Mouse (Mus musculus) embryo, embryonic 11.5 days (tissue): ENCODE measurements around the gene Por.

Experiments used
- DNase-seq: peaks from one replicate; pipeline ENCODE4 v3.0.0-alpha.2; 2012; ENCODE audit warnings: low read depth, low spot score

Gene Por

GRCm38 (mm10) chr5:135669741-135670275, at the start of gene Por:
Gene Por, plus strand, starts transcription at chr5:135670033.
- no peak for DNase-seq

DNA sequence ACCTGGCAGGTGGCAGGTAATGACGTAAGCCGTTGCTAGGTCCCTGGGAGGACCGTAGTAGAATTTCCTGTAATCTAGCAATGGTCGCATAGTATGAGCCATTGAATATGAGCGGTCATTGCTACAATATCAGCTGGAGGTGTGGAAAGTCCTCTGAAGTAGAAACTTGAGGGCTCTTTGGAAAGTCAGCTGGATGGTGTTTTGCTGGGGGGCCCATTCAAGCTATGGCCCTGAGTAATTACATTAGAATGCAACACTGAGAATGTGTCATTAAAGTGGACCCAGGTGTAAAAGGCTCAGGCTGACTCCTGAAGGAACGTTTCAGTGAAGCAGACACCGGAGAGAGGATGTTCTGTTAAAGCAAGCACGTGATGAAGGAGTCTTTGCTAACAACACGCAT, 49.3 kb upstream of the Por start:
- DNase-seq, result no peak

DNA sequence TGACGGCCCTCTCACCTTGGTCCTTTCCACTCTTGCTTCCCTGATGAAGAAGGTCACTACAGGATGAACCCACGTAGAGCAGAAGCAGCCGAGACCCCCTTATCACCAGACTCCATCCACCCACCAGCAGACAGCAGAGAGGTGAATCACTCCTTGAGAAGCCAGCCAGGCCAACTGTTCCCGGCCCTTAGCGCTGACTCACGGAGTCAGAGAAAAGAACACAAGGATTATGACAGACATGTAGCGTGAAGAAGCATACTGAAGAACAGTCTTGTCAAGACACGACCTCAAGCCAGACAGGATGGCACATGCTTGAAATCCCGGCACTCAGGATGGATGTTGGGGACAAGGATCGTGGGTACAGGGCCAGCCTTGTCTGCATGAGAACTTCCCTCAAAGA, 48.1 kb upstream of the Por start:
- DNase-seq, result no peak

- DNase-seq, result no peak
Observed at GRCm38 (mm10) chr5:135623006-135623563, 46.7 kb upstream of the Por start.

DNA sequence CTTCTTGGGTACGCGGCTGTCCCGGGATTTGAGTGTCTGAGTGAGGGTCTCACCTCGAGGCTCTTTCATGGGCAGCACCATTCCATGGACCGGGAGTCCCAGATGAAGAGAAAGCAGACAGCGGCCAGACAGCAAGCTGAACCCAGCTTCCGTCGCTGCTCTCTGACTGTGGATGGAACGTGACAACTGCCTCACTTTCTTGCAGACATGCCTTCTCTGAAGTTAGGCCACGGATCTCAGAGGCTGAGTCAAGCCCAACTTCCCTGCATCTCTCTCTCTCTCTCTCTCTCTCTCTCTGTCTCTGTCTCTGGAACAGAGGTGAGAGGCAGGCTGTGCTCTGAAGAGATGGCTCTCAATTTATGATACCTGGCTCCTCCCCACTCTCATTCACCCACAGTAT, 40.9 kb upstream of the Por start:
- no peak for DNase-seq

DNA sequence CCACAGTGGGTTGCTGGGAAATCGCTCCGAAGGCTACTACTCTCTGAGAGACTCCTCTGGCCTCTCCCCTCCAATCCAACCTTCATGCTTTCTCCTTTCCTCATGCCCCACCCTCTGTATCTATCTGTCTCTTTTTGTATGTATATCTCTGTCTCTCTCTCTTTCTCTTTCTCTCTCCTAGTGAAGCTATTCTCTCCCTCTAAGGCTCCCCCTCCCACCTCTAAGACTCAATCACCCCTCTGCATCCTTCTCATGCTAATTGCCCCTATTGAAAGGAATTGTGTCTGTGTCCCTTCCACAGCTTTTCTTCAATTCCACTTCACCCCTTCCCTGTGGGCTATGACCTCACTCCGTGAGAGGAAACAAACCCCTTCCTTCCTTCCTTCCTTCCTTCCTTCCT, 40.4 kb upstream of the Por start:
- no peak for DNase-seq

GRCm38 (mm10) chr5:135630598-135630997, 39.2 kb upstream of the Por start:
- DNase-seq, result peak; percentile 36

DNA sequence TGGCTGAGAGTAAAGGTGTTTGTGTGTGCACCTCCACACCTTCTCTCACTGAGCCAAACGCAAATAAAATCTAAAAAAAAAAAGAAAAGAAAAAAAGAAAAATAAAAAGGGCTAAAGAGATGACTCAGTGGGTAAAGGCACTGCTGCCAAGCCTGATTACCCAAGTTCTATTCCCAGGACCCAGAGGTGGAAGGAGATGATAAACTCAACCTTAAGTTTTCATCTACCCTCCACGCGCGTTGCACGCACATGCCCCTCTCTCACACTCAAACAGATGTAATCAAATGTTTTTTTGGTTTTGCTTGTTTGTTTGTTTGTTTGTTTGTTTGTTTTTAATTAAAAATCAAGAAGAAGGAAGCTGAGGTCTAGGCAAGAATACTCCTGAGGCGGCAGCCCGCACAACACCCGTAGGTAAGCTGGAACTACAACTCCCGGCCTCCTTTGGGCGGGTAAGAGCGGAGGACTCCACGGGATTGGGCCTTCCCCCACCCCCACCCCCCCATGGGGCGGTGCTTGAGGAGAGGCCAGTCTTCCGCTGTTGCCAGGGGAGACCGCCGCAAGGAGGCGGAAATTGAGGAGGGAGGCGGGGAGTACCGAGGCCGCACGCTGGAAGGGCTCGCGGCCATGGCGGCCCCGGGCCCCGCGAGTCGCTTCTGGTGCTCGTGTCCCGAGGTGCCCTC, 37.6 kb upstream of the Por start, which contains the start of gene Rhbdd2:
Gene Rhbdd2, plus strand, starts transcription at position 502 of the 680 bp plus-strand sequence.
- DNase-seq, result peak; percentile 98

GRCm38 (mm10) chr5:135632797-135633144, 37.1 kb upstream of the Por start:
- DNase-seq, result no peak

GRCm38 (mm10) chr5:135639760-135640458, 29.9 kb upstream of the Por start:
- DNase-seq, result no peak

- no peak for DNase-seq
Observed at GRCm38 (mm10) chr5:135640459-135640789, 29.4 kb upstream of the Por start.

DNA sequence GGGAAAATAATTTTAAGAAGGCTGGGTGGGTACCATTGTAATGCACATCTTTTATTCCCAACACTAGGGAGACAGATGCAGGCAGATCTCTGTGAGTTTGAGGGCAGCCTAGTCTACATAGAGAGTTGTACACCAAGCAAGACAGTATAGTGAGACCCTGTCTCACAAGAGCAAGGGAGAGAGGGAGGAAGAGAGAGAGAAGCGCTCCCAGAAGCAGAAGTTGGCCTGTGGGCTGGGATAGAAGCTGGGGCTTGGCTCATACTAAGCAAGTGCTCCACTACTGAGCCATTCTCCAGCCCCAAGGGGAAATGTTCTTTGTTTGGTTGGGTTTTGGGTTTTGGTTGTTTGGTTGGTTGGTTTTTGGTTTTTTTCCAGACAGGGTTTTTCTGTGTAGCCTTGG, 28.8 kb upstream of the Por start:
- DNase-seq, result no peak

GRCm38 (mm10) chr5:135642686-135643551, 26.9 kb upstream of the Por start:
- DNase-seq, result no peak

DNA sequence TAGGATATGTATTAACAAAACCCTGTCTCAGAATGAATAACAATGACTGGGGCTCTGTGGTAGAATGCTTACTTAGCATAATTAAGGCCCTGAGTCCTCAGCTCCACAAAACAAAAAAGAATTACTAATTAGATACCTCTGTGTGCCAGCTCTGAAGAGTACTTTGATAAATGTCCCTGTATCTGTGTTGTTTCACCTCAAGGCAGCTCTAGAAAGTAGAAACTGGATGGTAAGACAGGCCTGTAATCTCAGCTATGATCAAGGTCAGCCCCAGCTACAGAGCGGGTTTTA, 26.3 kb upstream of the Por start:
- no peak for DNase-seq

GRCm38 (mm10) chr5:135643869-135644268, 26.0 kb upstream of the Por start:
- no peak for DNase-seq

DNA sequence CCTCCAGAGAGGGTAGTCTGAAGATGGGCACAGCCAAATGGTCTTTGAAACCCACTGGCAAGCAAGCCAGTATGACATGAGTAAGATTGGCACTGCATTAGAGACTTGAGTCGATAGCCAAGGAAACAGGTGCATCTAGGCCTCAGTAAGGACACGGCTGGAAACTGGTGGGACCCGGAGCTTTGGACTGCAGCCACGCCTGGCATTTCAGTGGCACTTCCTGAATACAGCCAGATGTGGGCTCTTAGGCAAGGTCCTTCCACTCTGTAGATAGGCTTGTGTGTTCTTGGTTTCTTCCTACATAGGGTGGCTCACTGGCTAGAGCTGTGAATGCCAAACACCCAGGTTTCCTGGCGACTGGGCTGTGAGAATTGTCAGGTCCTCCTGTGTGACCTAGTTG, 24.5 kb upstream of the Por start:
- no peak for DNase-seq

DNA sequence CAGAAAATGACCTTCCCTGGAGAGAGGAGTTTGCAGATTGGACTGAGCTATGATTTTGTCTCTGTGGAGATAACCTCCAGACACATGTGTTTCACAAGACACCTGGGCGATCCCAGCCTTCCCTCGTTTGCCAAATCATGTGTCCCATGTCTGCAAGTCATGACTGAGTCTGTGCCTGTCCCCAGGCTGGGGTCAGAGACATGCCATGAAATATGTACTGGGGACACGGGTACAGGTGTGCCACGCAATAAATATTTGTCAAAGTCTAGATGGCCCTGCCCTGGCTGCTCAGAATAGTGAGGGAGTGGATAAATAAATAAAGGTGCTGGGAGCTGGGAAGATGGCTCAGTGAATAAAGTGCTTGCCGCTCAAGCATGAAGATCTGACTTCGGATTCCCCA, 23.8 kb upstream of the Por start:
- no peak for DNase-seq

- DNase-seq, result no peak
Observed at GRCm38 (mm10) chr5:135648461-135649308, 21.1 kb upstream of the Por start.

- DNase-seq, result no peak
Observed at GRCm38 (mm10) chr5:135649309-135649633, 20.6 kb upstream of the Por start.

GRCm38 (mm10) chr5:135651536-135651935, 18.3 kb upstream of the Por start:
- no peak for DNase-seq

GRCm38 (mm10) chr5:135653209-135653608, 16.6 kb upstream of the Por start:
- DNase-seq, result no peak
